In genomic region chr11:89839671-89840327, GRCm38 (mm10) we compare ENCODE assay signal across 8 mouse cellular contexts.
DNase-seq lines count a peak whose midpoint lies in the region; ATAC-seq lines count a peak whose summit lies in the region.

No protein-coding gene starts in this region.

- peaks cover 20% of the 10 kb centered on the region for H3K4me1 ChIP-seq in midbrain, embryonic 10.5 days
- H3K4me1 ChIP-seq in midbrain, embryonic 11.5 days (ENCODE audit: control insufficient read depth, insufficient read depth, low read length): peaks cover 10% of the 10 kb centered on the region
- H3K4me1 ChIP-seq in hindbrain, embryonic 11.5 days (replicated peaks; ENCODE audit: control insufficient read depth, insufficient read depth, low read length): no peaks in the 10 kb centered on the region

- H3K4me2 ChIP-seq in midbrain, embryonic 11.5 days: no peak overlapping the region
- H3K4me2 ChIP-seq in hindbrain, embryonic 11.5 days (replicated peaks; ENCODE audit: low read depth, low read length): no peak overlapping the region

- no peak for ATAC-seq in midbrain, embryonic 11.5 days (ENCODE audit: low FRiP score)
- no peak for ATAC-seq in hindbrain, embryonic 11.5 days (ENCODE audit: low FRiP score)
- ATAC-seq in granulocyte monocyte progenitor cell, adult 5-6 weeks (replicated peaks; ENCODE audit: poor library complexity, severe bottlenecking): no peak

- H3K36me3 ChIP-seq in midbrain, embryonic 10.5 days: no peaks in the 10 kb centered on the region
- no peaks in the 10 kb centered on the region for H3K36me3 ChIP-seq in midbrain, embryonic 11.5 days (ENCODE audit: control insufficient read depth, insufficient read depth, low read length)
- no peaks in the 10 kb centered on the region for H3K36me3 ChIP-seq in hindbrain, embryonic 11.5 days (ENCODE audit: control insufficient read depth, insufficient read depth, low read length)

- H3K27me3 ChIP-seq in midbrain, embryonic 10.5 days (ENCODE audit: low read depth, poor library complexity, severe bottlenecking): no peaks in the 10 kb centered on the region
- H3K27me3 ChIP-seq in midbrain, embryonic 11.5 days (ENCODE audit: control insufficient read depth, insufficient read depth, low read length): no peaks in the 10 kb centered on the region
- H3K27me3 ChIP-seq in hindbrain, embryonic 11.5 days (ENCODE audit: control insufficient read depth, insufficient read depth, low read length): no peaks in the 10 kb centered on the region

- 35% methylated on average over 6 of the region's 6 CpGs for WGBS in midbrain, embryonic 10.5 days
- 35% methylated on average over 6 of the region's 6 CpGs for WGBS in midbrain, embryonic 11.5 days
- WGBS in hindbrain, embryonic 11.5 days: 20% methylated on average over 6 of the region's 6 CpGs

- peak overlapping the region; percentile 69 for H3K27ac ChIP-seq in midbrain, embryonic 10.5 days (replicated peaks)
- no peak overlapping the region for H3K27ac ChIP-seq in midbrain, embryonic 11.5 days (ENCODE audit: low read depth, low read length)
- H3K27ac ChIP-seq in hindbrain, embryonic 11.5 days (ENCODE audit: low read depth, low read length): 0 out of 2 replicates have a peak overlapping the region, but pooled peaks have one; percentile 4

- DNase-seq in adrenal gland, postnatal 36 days: peak; percentile 3 to 19
- no peak for DNase-seq in adrenal gland, postnatal 25 days
- DNase-seq in midbrain, embryonic 10.5 days (ENCODE audit: low spot score): peak; percentile 21
- DNase-seq in midbrain, embryonic 11.5 days (ENCODE audit: low spot score, missing footprints): no peak
- DNase-seq in hindbrain, embryonic 11.5 days (ENCODE audit: low spot score): peak; percentile 16
- DNase-seq in mesoderm, embryonic 11.5 days (ENCODE audit: low read depth, low spot score): peak; percentile 25
- no peak for DNase-seq in spleen, adult 12 weeks (ENCODE audit: low spot score)

- H3K9me3 ChIP-seq in midbrain, embryonic 10.5 days (replicated peaks): no peaks in the 10 kb centered on the region
- H3K9me3 ChIP-seq in midbrain, embryonic 11.5 days (ENCODE audit: control insufficient read depth, low read length): no peaks in the 10 kb centered on the region
- no peaks in the 10 kb centered on the region for H3K9me3 ChIP-seq in hindbrain, embryonic 11.5 days (ENCODE audit: control insufficient read depth, low read length)

- no peak overlapping the region for H3K9ac ChIP-seq in midbrain, embryonic 11.5 days (ENCODE audit: low read length)
- H3K9ac ChIP-seq in hindbrain, embryonic 11.5 days (ENCODE audit: low read depth, low read length): no peak overlapping the region

- no peak overlapping the region for H3K4me3 ChIP-seq in midbrain, embryonic 10.5 days
- H3K4me3 ChIP-seq in midbrain, embryonic 11.5 days (ENCODE audit: low read depth, low read length): no peak overlapping the region
- H3K4me3 ChIP-seq in hindbrain, embryonic 11.5 days (ENCODE audit: low read depth, low read length): no peak overlapping the region

Comparison
In these comparisons a context has a peak if more than half of its experiments do, and no peak if none do; other contexts are left out.
1. DNase-seq: peak in adrenal gland, postnatal 36 days (2 of 2), midbrain, embryonic 10.5 days (single experiment), hindbrain, embryonic 11.5 days (single experiment) and mesoderm, embryonic 11.5 days (single experiment); none in adrenal gland, postnatal 25 days (single experiment), midbrain, embryonic 11.5 days (single experiment) and spleen, adult 12 weeks (single experiment).